8 mouse cellular contexts compared by ENCODE assay signal in the genomic region with DNA sequence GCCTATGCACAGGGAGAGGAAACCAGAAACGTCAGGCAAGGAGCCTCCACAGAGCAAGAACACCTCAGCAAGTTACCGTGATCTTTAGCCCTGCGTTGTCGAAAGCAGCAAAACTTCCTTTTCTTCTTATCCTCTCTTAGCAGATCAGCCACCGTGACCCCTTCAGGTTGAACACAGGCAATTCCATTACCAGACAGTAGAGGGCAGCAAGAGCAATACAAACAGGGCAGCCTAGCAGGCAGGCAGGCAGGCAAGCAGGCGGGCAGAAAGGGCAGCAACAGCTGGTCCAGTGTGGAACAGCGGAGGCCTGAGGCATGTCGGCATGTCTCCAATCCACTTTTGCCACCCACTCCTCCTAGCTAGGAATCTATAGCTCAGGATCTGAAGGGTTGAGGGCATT.
DNase-seq lines count a peak whose midpoint lies in the region; ATAC-seq lines count a peak whose summit lies in the region.

No protein-coding gene starts in this region.

- no peak overlapping the region for H3K9ac ChIP-seq in limb, embryonic 12.5 days (replicated peaks)

- H3K27me3 ChIP-seq in embryonic facial prominence, embryonic 10.5 days (replicated peaks; ENCODE audit: low read depth, poor library complexity, severe bottlenecking): peaks cover 51% of the 10 kb centered on the region
- peaks cover 20% of the 10 kb centered on the region for H3K27me3 ChIP-seq in limb, embryonic 12.5 days

- H3K4me2 ChIP-seq in limb, embryonic 12.5 days: no peak overlapping the region

- H3K4me1 ChIP-seq in embryonic facial prominence, embryonic 10.5 days: peaks cover 27% of the 10 kb centered on the region
- peaks cover 10% of the 10 kb centered on the region for H3K4me1 ChIP-seq in limb, embryonic 12.5 days (replicated peaks)

- no peaks in the 10 kb centered on the region for H3K9me3 ChIP-seq in embryonic facial prominence, embryonic 10.5 days
- no peaks in the 10 kb centered on the region for H3K9me3 ChIP-seq in limb, embryonic 12.5 days

- WGBS in embryonic facial prominence, embryonic 10.5 days: 8% methylated on average over 8 of the region's 8 CpGs
- WGBS in limb, embryonic 12.5 days: 13% methylated on average over 8 of the region's 8 CpGs

- 0 out of 2 replicates have a peak, but pooled peaks have one; percentile 23 for ATAC-seq in limb, embryonic 12.5 days (ENCODE audit: insufficient number of reproducible peaks, insufficient read depth, low FRiP score, low TSS enrichment, low read depth)

- H3K4me3 ChIP-seq in embryonic facial prominence, embryonic 10.5 days: no peak overlapping the region
- H3K4me3 ChIP-seq in limb, embryonic 12.5 days (replicated peaks): no peak overlapping the region

- peak; percentile 53 for DNase-seq in 3134 (ENCODE audit: extremely low read depth, insufficient read length, low spot score)
- peak; percentile 90 for DNase-seq in adrenal gland, postnatal 10 days
- peak; percentile 87 for DNase-seq in embryonic facial prominence, embryonic 10.5 days (ENCODE audit: low spot score)
- peak; percentile 26 for DNase-seq in gonadal fat pad, adult 2 months (ENCODE audit: low read depth)
- peak; percentile 77 to 84 for DNase-seq in kidney, adult 8-10 months
- DNase-seq in monocyte, adult 2 months (ENCODE audit: low read depth in 1 of 2, low spot score in 2 of 2): peak; percentile 60 to 75
- peak; percentile 58 to 83 for DNase-seq in spleen, postnatal 14 days (ENCODE audit: low spot score in 2 of 2)

- no peaks in the 10 kb centered on the region for H3K36me3 ChIP-seq in embryonic facial prominence, embryonic 10.5 days (replicated peaks)
- no peaks in the 10 kb centered on the region for H3K36me3 ChIP-seq in limb, embryonic 12.5 days

- H3K27ac ChIP-seq in embryonic facial prominence, embryonic 10.5 days (replicated peaks): no peak overlapping the region
- H3K27ac ChIP-seq in limb, embryonic 12.5 days: no peak overlapping the region

Comparison
In these comparisons a context has a peak if more than half of its experiments do, and no peak if none do; other contexts are left out.
1. DNase-seq: peak in every context shown above with its lines; median percentile 90 in adrenal gland, postnatal 10 days; 87 in embryonic facial prominence, embryonic 10.5 days; 80 in kidney, adult 8-10 months; 70 in spleen, postnatal 14 days; 68 in monocyte, adult 2 months; 53 in 3134; 26 in gonadal fat pad, adult 2 months.